Mouse (Mus musculus): ENCODE data around the gene Slc25a30.

The Slc25a30 gene

GRCm38 (mm10) chr14:75732631-75733030 is 54.2 kb downstream of the Slc25a30 start:
- no peak for DNase-seq

GRCm38 (mm10) chr14:75731361-75731760 is 55.5 kb downstream of the Slc25a30 start:
- DNase-seq, result no peak

GRCm38 (mm10) chr14:75728111-75728510 is 58.7 kb downstream of the Slc25a30 start:
- DNase-seq, result no peak

- DNase-seq, result no peak
Observed at GRCm38 (mm10) chr14:75727046-75727445, 59.8 kb downstream of the Slc25a30 start.

GRCm38 (mm10) chr14:75722816-75723215 is 64.0 kb downstream of the Slc25a30 start:
- DNase-seq, result no peak

GRCm38 (mm10) chr14:75721977-75722563 is 64.8 kb downstream of the Slc25a30 start:
- peak; percentile 67 for DNase-seq

DNA sequence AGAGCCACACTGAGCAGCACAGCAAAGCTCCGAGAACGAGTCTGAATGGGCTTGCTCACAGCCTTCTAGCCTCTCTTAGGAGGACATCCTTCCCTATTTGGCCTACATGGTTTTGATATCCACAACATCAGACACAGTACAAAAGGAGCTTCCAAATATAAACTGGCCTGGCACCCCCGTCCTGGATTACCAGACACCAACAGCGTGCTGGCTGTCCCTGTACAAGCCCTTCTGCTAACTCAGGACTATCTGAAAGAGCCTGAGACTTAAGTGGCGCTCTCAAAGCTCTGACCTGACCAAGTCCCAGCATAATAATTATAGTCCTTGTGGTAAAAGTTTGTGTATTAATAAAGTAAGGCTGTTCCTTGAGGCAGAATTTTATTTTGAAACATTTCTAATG is 66.7 kb downstream of the Slc25a30 start:
- DNase-seq, result no peak

GRCm38 (mm10) chr14:75716410-75716809 is 70.4 kb downstream of the Slc25a30 start:
- no peak for DNase-seq

GRCm38 (mm10) chr14:75713661-75714060 is 73.2 kb downstream of the Slc25a30 start:
- DNase-seq, result no peak

DNA sequence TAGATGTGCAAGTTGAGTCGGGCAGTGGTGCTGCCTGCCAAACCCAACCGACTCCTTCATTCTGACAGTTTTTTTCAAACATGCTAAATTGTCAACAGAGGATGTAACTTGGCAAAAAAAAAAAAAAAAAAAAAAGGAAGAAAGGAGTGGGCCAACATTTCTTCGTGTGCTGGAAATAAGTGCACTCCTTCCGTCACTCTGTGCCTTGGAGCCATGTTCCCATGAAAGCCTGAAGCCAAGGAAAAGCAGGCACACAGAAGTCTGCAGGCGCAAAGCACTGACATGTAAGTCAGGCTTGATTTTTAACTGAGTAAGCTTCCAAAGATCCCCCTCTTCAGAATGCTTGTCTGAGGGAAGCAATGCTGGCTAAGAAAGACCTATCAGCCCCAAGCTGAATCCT is 74.2 kb downstream of the Slc25a30 start:
- no peak for DNase-seq

DNA sequence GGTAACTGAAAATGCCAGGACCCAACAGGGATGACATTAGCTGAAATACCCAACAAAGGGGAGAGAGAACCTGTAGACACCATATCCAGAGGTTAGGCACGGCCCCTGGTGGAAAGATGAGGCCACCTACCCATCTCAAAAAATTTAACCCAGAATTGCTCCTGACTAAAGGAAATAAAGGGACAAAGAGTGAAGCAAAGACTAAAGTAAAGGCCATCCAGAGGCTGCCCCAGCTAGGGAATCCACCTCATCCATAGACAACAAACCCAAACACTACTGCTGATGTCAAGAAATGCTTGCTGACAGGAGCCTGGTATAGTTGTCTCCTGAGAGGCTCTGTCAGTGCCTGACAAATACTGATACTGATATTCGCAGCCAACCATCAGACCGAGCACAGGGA is 75.1 kb downstream of the Slc25a30 start:
- DNase-seq, result no peak

All from right cerebral cortex, adult 18-20 months (tissue).